Mouse (Mus musculus): ENCODE data around the gene Tspyl3.
"Not testable (repeated sequence)": the region's sequence is repeated elsewhere in the genome, so short reads cannot be mapped to it uniquely, and the experiment has no call there.

The Tspyl3 gene

GRCm38 (mm10) chr2:153224946-153225594 is at the start of gene Tspyl3:
Gene Tspyl3 (minus strand): TSS chr2:153225441.
- no peak for DNase-seq (ENCODE audit: low spot score)

- no peak for DNase-seq (ENCODE audit: low spot score)
These were observed 49.6 kb upstream of the Tspyl3 start for GRCm38 (mm10) chr2:153274919-153275247.

GRCm38 (mm10) chr2:153274200-153274918 is 49.1 kb upstream of the Tspyl3 start:
- not testable (repeated sequence) for DNase-seq (ENCODE audit: low spot score)

- not testable (repeated sequence) for DNase-seq (ENCODE audit: low spot score)
These were observed 45.1 kb upstream of the Tspyl3 start for GRCm38 (mm10) chr2:153270231-153270915.

- no peak for DNase-seq (ENCODE audit: low spot score)
These were observed 42.1 kb upstream of the Tspyl3 start for GRCm38 (mm10) chr2:153267331-153267730.

GRCm38 (mm10) chr2:153263053-153263452 is 37.8 kb upstream of the Tspyl3 start:
- no peak for DNase-seq (ENCODE audit: low spot score)

- no peak for DNase-seq (ENCODE audit: low spot score)
These were observed 34.8 kb upstream of the Tspyl3 start for GRCm38 (mm10) chr2:153259864-153260674.

GRCm38 (mm10) chr2:153259030-153259863 is 34.0 kb upstream of the Tspyl3 start:
- no peak for DNase-seq (ENCODE audit: low spot score)

GRCm38 (mm10) chr2:153256604-153257003 is 31.4 kb upstream of the Tspyl3 start:
- no peak for DNase-seq (ENCODE audit: low spot score)

GRCm38 (mm10) chr2:153249751-153250150 is 24.5 kb upstream of the Tspyl3 start:
- DNase-seq (ENCODE audit: low spot score), result no peak

GRCm38 (mm10) chr2:153242156-153242555 is 16.9 kb upstream of the Tspyl3 start:
- DNase-seq (ENCODE audit: low spot score), result no peak

GRCm38 (mm10) chr2:153241250-153242014 is 16.2 kb upstream of the Tspyl3 start, which contains the start of the genes Plagl2 and Pofut1:
Gene Plagl2 (minus strand): TSS chr2:153241426.
Gene Pofut1 (plus strand): TSS chr2:153241533.
- DNase-seq (ENCODE audit: low spot score), result peak; percentile 87

GRCm38 (mm10) chr2:153240701-153241235 is 15.5 kb upstream of the Tspyl3 start:
- DNase-seq (ENCODE audit: low spot score), result peak; percentile 48

GRCm38 (mm10) chr2:153239860-153240480 is 14.7 kb upstream of the Tspyl3 start:
- peak; percentile 23 for DNase-seq (ENCODE audit: low spot score)

GRCm38 (mm10) chr2:153239021-153239859 is 14.0 kb upstream of the Tspyl3 start:
- no peak for DNase-seq (ENCODE audit: low spot score)

- no peak for DNase-seq (ENCODE audit: low spot score)
These were observed 13.2 kb upstream of the Tspyl3 start for GRCm38 (mm10) chr2:153238406-153238805.

- no peak for DNase-seq (ENCODE audit: low spot score)
These were observed 12.7 kb upstream of the Tspyl3 start for GRCm38 (mm10) chr2:153237891-153238290.

GRCm38 (mm10) chr2:153237193-153237592 is 12.0 kb upstream of the Tspyl3 start:
- peak; percentile 46 for DNase-seq (ENCODE audit: low spot score)

- no peak for DNase-seq (ENCODE audit: low spot score)
These were observed 3.3 kb upstream of the Tspyl3 start for GRCm38 (mm10) chr2:153228523-153228922.
